Mouse (Mus musculus) mouse embryonic stem cell (cell line): ENCODE results near the gene Shoc2.

Source experiments
- in situ Hi-C, 2 experiments: fragments of 300-500 bp; cut with MboI; formaldehyde crosslinking; loops; 1 replicate in 1 of 2; 3 replicates in 1 of 2; pipeline ENCODE4 v1.14.3; 2019 to 2020; ENCODE audit warnings: low sequenced_read_pairs in 2 of 2, low pct_unique_long_range_greater_than_20kb in 1 of 2, mixed read lengths in 1 of 2; ENCODE audit not compliant: unreplicated experiment in 1 of 2

The Shoc2 gene

GRCm38 (mm10) chr19:53990538-53990937 lies 46.4 kb downstream of the Shoc2 start:
- in situ Hi-C loops, result no loop called here

- in situ Hi-C loops, result no loop called here
Observed at GRCm38 (mm10) chr19:53993860-53994259, 49.8 kb downstream of the Shoc2 start.

- in situ Hi-C loops, result no loop called here
Observed at GRCm38 (mm10) chr19:53994276-53994675, 50.2 kb downstream of the Shoc2 start.

- in situ Hi-C loops, result no loop called here
Observed at GRCm38 (mm10) chr19:54010973-54011372, 66.9 kb downstream of the Shoc2 start.

- in situ Hi-C loops, result no loop called here
Observed at GRCm38 (mm10) chr19:54014999-54015398, 70.9 kb downstream of the Shoc2 start.

GRCm38 (mm10) chr19:54015503-54015902 lies 71.4 kb downstream of the Shoc2 start:
- in situ Hi-C loops, result no loop called here

GRCm38 (mm10) chr19:54035100-54035499 lies 91.0 kb downstream of the Shoc2 start:
- in situ Hi-C loops, result loop anchor here (25.0 kb wide), 2 partner anchors 1027 to 1177 kb away; no protein-coding TSS in a partner anchor

- in situ Hi-C loops, result loop anchor here (25.0 kb wide), 2 partner anchors 1023 to 1173 kb away; no protein-coding TSS in a partner anchor
Observed at GRCm38 (mm10) chr19:54039441-54039840, 95.3 kb downstream of the Shoc2 start.

GRCm38 (mm10) chr19:54040356-54041028 lies 96.4 kb downstream of the Shoc2 start:
- in situ Hi-C loops, result loop anchor here (10.0 to 25.0 kb wide), 4 partner anchors 214 to 1172 kb away; no protein-coding TSS in a partner anchor

GRCm38 (mm10) chr19:54041029-54041367 lies 96.9 kb downstream of the Shoc2 start:
- in situ Hi-C loops, result loop anchor here (10.0 to 25.0 kb wide), 4 partner anchors 214 to 1171 kb away; no protein-coding TSS in a partner anchor

GRCm38 (mm10) chr19:54043851-54044250 lies 99.7 kb downstream of the Shoc2 start, which contains the start of gene Adra2a:
TSS of gene Adra2a (plus strand) at chr19:54044151.
- in situ Hi-C loops, result loop anchor here (10.0 to 25.0 kb wide), 4 partner anchors 211 to 1168 kb away; no protein-coding TSS in a partner anchor

- in situ Hi-C loops, result loop anchor here (10.0 to 25.0 kb wide), 4 partner anchors 210 to 1168 kb away; no protein-coding TSS in a partner anchor
Observed at GRCm38 (mm10) chr19:54044507-54045371, 100.6 kb downstream of the Shoc2 start.

GRCm38 (mm10) chr19:54045412-54045811 lies 101.3 kb downstream of the Shoc2 start:
- in situ Hi-C loops, result loop anchor here (10.0 to 25.0 kb wide), 4 partner anchors 209 to 1167 kb away; no protein-coding TSS in a partner anchor

GRCm38 (mm10) chr19:54045931-54046683 lies 102.0 kb downstream of the Shoc2 start:
- in situ Hi-C loops, result loop anchor here (10.0 to 25.0 kb wide), 4 partner anchors 209 to 1166 kb away; no protein-coding TSS in a partner anchor

GRCm38 (mm10) chr19:54046684-54047070 lies 102.6 kb downstream of the Shoc2 start:
- in situ Hi-C loops, result loop anchor here (10.0 to 25.0 kb wide), 4 partner anchors 208 to 1166 kb away; no protein-coding TSS in a partner anchor

GRCm38 (mm10) chr19:54047386-54048050 lies 103.4 kb downstream of the Shoc2 start:
- in situ Hi-C loops, result loop anchor here (10.0 to 25.0 kb wide), 4 partner anchors 207 to 1165 kb away; no protein-coding TSS in a partner anchor

GRCm38 (mm10) chr19:54048161-54048885 lies 104.2 kb downstream of the Shoc2 start:
- in situ Hi-C loops, result loop anchor here (10.0 to 25.0 kb wide), 4 partner anchors 206 to 1164 kb away; no protein-coding TSS in a partner anchor
